Mouse (Mus musculus) common myeloid progenitor, adult 5-6 weeks (primary cell): ENCODE measurements around the gene Hoxa6. TPM values are rescaled to one million over a fixed set of nuclear protein-coding genes. Genes with fewer than 3 reads are reported as not detected.

Source experiments
- ATAC-seq: replicated peaks from 2 replicates; pipeline ENCODE4 v1.8.0; 2016; ENCODE audit warnings: low read depth, mild to moderate bottlenecking, moderate TSS enrichment, inconsistent platforms; ENCODE audit not compliant: poor library complexity, severe bottlenecking
- total RNA-seq: library from RNA; stranded (forward); fragments of 200-1000, 187-1606 nt; gene quantifications from 2 replicates; pipeline ENCODE4 v1.2.3, GENCODE M21; 2017

The Hoxa6 gene
- total RNA-seq, 1 experiment from 2014 or later = not detected

DNA sequence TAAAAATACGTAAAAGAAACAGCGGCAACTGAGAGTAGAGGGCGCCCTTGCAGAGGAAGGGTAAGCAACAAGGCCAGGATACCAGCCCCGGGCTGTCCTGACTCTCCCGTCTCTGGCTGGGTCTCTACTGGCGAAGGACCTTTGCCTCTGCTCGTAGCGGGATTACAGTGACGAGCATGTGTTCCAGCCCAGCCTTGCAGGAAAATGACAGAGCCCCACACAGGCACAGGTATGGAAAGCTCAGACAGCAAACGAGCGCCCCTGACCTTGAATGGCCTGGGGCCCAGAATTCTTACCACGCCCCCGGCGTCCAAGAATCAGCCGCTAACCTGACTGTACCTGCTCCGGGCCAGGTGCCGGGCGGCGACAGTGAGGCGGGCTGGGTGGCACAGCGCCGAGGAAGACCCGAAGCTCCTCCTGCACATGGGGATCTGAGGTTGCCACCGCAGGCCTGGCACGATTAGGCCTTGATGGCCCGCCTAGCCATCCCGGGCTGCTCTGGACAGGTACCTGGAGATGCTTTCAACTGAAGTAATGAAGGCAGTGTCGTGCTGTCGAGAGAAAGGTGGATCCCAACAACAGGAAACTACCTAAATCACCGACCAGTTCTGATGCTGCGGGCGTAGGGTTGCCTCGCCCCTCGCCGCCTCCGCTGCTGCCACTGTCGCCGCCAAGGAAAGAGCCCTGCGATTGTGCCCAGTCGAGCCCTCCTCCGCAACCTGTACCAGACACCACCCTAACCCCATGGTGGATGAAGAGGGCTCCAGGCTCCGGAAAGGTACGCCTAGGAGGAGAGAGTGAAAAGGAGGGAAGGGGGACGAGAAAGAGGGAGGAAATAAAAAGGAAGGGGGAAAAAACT lies 21.3 kb upstream of the Hoxa6 start:
- ATAC-seq = no peak

DNA sequence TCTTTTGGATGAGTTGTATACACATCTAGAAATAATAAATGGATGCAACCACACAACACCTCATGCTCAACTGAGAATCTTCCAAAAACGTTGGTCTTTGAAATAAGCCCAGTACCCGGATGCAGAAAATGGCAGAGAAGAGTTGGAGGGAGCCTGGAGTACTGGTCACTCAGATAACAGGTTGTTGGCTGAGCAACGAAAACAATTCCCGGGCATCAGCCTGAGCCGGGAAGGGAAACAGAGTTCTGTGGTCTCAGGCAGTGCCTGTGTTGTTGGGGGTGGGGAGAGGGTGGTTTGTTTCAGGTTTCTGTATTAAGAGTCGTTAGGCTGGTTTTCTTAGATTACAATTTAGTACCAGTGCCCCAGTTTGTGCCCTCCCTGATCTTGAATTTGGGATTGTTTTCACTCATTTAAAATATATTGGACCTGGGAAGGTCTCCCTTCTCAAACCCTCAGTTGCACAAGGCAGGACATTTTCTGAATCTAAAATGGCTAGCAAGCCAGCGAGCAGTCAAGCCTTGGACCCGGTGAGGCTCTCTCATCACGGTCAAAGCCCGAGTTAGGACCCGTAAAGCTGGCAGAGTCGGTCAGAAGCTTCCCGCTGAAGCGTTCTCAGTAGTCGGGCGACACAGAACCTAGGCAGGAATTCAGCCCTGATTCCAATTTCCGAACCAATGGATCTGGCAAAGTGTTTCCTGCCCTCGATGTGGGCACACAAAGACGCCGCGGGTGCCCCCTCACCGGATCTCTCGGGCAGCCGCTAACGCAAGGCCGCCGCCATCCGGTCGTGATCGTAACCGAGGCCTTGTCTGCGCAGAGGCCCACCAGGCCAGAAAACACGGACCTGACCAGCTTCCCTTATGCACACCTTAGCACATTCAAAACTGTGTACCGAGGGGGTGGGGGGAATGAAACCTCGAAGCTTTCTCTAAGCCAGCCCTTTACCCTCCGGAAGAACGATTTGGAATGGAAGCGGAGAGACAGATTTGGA lies 20.2 kb upstream of the Hoxa6 start:
- ATAC-seq = no peak; the same call in 1 of the 2 replicates

DNA sequence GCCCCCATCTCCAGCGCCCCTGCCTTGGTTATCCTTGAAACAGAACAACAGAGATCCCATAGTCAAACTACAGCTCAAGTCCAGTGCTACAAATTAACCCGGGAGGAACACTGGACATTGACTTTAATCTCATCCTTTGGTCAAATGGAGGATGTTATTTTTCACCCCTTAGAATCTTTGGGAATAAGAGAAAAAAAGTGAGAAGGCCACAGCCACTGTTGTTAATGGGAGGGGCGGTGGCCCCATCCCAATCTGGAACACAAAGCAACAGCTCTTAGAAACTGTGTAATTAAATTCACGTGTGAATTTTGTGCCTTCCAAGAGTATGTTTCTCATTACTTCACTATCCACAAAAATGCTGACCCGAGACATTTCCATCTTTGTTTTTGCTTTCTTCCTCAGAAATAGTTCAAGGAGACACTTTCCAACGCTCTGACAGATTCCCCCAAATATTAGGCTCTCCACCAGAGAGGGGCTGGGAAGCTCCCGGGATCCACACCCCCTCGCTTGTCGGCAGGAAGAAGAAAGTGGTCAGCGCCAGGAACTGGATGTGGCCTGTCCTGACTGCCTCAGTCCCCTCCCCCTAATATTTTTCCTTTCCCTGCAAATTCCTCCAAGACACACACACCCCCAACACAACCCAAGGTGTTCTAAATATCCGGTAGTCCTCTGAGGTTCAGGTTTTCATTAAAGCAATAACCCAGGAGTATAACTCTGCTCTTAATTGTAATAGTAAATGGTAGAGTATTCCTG lies 19.1 kb upstream of the Hoxa6 start:
- ATAC-seq = no peak

DNA sequence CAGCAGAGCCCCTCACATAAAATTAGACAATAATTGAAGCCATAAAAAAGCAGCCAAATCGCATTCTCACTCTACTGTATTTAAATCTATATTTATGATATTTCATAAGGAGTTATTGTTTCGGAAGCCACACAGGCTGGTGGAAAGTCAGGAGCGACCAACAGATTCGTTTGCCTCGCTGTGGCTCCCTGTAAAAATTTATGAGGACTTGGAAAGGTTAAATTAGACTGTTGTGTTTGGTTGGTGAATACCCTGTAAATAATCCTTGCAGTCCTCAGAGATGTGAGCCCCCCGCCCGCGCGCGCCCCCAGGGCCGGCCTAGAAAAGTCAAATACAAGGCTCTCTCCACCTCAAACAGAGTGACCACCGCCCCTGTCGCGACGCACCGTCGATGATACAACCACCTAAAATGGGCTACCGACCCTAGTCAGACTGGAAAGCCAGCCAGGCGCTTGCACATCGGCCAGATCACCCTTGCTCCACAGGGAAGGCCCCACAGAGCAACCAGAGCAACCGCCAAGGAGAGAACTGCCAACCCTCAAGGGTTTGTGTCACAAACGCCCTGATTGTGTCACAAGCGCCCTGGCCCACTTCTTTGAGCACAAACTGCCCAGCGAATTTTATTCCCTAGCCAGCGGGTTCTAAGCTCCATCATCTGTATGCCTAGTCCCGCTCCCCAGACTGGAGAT lies 18.2 kb upstream of the Hoxa6 start:
- ATAC-seq = no peak

DNA sequence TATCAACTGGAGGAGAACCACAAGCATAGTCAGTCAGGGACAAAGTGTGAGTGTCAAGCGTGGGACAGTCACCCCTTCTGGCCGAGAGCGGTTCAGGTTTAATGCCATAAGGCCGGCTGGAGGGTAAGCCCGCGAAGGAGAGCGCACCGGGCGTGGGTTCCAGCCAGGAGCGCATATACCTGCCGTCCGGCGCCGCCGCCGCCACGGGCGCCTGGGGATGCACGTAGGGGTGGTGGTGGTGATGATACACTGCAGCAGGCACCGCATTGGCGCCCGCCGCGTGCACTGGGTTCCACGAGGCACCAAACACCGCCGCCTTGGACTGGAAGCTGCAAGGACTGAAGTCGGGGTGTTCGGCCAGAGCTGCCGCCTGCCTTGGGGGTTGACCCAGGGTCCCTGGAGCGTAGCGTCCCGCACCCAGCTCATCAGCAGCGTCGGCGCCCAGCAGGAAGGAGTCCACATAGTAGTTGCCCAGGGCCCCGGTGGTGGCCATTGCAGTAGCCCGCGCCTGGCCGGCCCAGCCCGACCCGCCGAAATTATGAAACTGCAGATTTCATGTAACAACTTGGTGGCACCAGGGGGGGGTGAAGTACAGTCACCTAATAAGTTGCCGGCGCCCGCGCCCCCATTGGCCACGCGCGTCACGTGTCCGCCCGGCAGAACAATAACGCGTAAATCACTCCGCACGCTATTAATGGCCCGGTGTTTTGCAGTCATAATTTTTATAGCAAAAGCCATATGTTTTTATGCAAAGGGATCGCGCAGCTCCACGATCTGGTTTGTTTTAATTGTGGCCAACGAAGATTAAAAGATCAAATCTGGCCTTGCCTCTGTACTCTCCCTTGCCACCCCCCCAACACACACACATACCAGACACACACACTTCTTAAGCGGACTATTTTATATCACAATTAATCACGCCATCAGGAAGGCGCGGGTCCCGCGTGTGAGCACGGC lies 17.4 kb upstream of the Hoxa6 start:
- ATAC-seq = peak; percentile 57

DNA sequence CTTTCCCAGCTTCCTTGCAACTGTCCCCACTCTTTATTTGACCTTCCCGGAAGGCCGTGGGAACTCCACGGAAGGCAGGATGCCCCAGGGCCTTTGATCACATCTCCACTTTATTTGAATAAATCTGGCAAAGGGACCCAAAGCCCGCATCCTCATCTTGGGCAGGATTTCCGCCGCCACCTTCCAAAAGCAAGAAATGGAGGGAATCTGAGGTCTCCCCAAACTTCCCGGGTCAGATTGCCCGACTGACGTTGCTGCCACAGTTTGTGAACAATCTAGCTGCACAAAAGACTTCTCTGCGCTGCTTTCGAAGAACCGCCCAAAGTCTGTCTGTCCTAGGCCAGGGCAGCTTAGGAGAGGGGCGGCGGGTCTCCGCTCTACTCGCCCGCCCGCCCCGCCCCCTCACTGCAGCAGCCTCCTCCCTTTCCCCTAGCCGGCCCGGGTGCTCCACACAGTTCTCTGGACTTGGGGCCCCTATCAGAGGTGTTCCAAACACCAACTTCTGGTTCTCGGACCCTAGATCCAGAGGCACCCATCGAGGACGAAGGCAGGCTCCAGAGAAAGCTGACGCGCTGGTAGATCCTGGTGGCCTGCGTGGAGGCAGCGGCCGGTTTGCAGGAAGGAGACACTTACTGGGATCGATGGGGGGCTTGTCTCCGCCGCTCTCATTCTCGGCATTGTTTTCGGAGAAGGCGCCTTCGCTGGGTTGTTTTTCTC lies 16.5 kb upstream of the Hoxa6 start:
- ATAC-seq = no peak

DNA sequence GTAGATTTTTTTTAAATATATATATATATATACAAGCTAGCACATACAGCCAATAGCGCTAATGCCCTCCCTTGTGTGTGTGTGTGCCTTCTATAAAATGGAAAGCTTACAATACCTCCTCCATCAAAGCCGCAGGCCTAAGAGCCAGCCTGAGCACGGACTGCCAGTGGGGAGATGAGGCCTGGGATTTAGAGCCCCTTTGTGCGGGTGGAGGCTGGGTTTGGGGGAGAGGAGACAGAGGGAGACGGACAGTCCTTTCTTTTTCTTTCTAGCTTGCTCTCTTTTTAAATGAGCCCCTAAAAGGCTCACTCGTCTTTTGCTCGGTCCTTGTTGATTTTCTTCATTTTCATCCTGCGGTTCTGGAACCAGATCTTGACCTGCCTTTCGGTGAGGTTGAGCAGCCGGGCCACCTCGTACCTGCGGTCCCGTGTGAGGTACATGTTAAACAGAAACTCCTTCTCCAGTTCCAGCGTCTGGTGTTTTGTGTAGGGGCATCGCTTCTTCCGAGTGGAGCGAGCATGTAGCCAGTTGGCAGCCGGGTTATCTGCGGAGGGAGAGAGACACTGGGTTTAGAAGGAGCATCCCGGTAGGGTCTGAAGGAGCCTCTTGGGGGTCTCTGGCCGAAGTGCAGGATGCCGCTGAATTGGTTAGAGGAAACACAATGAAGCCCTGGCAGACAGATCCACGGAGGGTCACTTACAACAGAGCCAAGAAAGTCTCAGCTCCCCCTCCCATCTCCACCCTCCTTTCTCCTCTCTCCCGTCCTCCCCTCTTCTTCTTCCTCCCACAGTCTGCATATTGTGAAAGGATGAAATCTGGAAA lies 15.6 kb upstream of the Hoxa6 start:
- no peak for ATAC-seq

DNA sequence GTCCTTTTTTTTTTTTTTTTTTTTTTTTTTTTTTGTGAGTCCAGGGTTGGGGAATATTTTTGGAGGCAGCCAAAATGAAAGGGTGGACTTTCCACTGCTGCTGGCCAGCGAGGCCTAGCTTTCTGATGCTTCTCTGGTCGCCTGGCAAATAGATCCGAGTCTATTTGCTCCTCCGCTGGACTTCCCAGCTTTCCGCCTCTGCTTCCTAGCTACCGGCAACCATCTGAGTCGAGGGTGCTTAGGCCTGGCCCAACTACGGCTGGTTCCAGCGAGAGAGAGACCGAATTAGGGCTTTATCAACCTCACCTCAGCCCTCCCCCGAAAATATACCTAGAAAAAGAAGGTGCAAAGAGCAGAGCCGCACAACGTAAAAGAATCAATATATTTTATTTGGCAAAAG lies 14.2 kb upstream of the Hoxa6 start:
- no peak for ATAC-seq

DNA sequence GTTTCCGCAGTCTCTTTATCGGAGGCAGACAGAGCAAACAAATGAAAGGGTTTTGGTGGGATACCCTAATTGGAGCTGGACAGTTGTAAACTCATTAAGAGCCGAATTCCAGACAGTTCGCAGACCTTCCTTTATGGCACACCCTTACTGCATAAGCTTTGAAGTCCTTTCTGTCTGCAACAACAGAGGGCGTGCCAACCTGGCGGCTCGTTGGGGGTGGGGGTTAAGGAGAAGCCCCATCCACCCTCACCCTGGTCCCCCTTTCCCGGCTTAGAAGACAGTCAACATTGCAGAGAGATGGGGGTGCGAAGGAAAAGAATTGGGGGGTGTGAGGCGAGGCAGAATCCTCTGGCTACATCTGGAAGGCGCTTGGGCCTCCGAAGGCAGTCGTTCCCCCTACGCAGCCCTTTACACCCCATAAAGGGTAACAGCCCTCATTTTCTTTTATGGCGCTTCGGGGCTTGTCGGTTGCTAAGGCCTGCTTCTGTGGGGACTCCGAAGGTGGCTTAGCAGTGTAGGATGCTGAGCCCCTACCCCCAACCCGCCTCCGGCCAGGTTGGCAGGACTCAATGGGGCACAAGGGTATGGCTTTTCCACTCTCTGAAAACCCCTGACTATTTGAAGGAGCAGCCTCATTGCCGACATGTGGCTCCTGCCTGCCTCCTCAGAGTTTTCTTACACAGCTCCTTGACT lies 13.6 kb upstream of the Hoxa6 start:
- ATAC-seq = 0 out of 2 replicates have a peak, but pooled peaks have one; percentile 5

DNA sequence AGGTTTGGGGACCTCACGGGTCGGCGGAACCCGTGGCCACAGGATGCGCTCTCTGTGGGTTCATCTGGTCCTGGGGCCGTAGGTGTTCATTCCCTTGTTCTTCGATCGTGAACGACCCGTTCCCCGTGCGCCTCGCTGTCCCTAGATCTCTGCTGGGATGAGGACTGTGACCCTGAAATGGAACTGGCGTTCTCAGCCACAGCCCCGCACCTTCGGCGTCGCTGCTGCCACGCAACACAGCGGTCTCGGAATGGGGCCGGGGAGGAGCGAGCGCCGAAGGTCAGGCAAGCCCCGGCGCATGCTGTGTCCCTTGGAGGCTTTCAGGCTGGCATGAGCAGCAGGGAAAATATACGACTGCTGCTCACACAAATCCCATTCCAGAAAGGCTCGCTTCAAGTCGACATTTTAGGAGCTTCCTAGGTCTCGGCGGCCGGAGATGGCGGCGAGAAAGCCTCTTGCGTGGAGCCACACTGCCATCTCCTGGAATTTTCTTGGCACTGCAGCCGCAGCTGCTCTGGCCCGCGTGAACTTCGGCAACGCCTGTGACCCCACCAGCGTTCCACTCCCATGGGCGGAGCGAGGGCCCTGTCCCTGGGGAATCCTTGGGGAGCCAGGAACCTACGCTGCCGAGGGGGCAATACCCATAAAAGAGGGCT lies 12.9 kb upstream of the Hoxa6 start, which contains the start of gene Hoxa7:
Gene Hoxa7, minus strand, starts transcription at position 518 of the 656 bp plus-strand sequence.
- peak; percentile 61 for ATAC-seq

DNA sequence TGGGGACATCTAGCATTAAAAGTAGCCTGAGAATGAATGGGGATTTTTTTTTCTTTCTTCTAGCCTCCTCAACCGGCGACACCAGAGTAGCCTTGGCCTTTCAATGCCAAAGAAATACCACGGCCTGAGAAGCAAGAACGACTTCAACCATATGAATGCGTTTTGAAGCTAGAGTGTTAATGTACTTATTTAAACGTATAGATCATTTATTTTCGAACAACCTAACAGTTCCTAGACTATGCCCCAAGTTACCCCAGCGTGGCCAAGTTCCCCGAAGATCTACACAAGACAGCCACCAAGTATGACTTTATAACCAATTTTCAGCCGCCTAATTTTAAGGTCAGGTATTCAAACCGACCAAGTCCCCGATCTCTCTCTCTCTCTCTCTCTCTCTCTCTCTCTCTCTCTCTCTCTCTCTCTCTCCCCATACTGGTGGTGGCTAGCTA lies 12.4 kb upstream of the Hoxa6 start:
- no peak for ATAC-seq

DNA sequence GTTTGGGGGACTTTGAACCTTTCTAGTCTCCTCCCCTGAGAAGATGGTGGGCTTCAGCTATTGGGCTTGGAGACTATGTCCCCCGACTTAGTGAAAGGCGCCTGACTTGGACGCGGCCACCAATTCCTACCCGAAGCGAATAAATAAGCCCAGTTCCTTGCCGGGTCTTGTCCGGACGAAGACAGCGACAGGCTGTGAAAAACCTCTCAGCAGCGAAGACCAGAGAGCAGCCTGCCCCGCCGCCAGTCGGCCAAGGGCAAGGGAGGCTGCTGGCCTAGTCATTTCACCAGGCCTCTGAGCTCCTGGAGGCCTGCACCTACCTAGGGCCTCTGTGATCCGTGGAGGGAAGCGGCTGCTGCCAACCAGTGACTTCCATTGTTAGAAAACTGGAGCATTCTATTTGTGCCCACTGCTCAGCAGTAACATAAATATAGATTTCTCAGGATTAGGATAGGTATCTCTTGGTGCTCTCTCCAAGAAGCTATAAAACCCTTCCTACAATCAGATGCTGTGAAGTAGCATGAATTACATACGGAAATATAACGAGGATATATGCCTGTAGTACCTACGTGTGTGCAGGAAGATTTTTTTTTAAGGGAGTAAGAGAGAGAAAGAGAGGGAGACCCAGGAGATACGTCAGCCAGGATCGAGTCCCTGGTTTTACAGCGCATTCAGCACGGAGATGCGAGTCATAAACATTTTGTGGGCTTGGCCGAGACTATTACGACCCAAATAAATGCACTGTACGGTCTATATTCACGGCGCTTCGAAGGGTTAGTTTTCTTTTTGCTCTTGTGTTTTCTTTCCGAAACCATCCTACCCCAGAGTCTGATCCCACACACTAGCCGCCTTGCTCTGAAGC lies 11.7 kb upstream of the Hoxa6 start:
- no peak; the same call in 1 of the 2 replicates for ATAC-seq

DNA sequence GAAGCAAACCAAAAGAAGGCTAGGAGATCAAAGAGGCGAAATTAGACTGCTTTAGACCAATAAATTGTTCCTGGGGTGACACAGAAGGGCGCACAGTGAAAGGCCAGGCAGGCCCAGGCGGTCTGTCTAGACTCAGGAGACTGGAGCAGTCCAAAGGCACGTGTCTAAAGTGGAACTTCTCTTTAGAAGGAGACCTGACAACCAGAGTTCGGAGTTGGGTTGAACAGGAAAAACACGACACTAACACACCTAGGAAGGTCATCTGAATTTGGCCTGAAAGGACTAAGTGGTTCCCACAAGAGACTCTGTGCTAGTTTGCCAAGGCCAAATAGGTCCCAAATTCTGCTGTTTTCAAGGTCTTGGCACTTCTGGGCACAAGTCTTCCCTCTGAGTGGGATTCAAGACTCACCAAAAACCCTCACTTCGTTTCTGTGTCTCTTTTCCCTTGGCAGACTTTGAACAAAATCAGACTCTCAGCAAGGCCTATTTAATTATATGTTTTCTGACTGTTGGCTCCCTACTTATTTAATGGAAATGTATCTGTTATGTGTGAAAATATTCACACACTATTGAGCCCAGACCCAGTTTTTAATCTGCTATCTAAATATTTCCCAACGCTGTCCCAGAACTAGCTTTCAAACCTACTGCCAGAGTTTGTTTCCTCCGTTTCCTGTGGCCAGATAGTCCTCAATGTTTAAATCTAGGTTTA lies 10.9 kb upstream of the Hoxa6 start:
- ATAC-seq = no peak

DNA sequence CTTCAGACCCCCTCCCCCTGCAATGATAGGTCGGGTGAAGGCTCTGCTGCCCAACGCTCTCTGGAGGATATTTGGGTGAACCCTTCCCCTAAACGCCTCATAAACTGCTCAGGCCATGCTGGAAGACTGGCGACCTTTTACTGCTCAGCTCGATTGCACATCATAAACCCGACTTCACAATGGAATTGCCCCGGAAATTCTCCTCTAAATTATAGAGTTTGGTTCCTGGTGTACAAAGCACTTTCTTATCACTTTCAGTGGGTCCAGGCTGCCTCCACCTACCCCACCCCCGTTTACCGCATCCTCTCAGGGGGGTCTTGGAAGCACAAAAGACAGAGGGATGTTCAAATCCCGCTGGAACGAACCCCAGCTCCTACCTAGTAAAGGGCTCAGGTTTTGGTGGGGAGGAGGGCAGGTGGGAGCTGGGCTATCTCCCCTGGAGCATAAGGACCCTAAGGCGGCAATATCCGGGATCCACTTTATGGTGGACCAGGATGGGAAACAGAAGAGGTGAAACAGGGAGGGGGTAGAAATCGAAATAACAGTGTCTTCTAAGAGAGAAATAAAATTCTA lies 10.2 kb upstream of the Hoxa6 start:
- ATAC-seq = no peak
